Mouse (Mus musculus): ENCODE results near the gene Xrn2. TPM values are rescaled to one million over a fixed set of nuclear protein-coding genes. Genes with fewer than 3 reads are reported as not detected.
A peak's percentile ranks its signal among the peaks of the same experiment; 100 is the strongest.

The Xrn2 gene
- polyA plus RNA-seq, 1 experiment, result 26.5 TPM

DNA sequence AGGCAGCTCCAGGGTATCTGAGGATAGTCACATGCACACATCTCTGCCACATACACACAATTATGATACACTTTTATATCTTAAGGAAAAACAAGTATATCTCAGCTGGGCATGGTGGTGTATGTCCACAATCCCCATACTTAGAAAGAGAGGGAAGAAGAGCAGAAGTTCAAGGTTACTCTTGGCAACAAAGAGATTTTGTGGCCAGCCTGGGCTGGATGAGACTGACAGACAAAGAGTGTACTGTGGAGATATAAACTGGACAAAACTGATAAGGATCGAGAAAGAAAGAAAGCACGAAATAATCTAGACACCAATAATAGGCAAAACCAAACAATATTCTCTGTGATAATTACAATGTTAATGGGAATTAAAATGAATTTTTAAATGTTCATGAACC lies 5.5 kb upstream of the Xrn2 start:
- 83% methylated on average over 2 of the region's 2 CpGs for WGBS
- H3K27me3 ChIP-seq (ENCODE audit: control insufficient read depth, insufficient read depth, low read length), result no peaks in the 10 kb centered on the region
- H3K36me3 ChIP-seq (ENCODE audit: control insufficient read depth, insufficient read depth, low read length), result no peaks in the 10 kb centered on the region
- H3K4me1 ChIP-seq (ENCODE audit: control insufficient read depth, insufficient read depth, insufficient read length), result peaks cover 12% of the 10 kb centered on the region
- H3K4me3 ChIP-seq (ENCODE audit: extremely low read depth, insufficient read depth, insufficient read length), result no peak overlapping the region
- no peak for DNase-seq (ENCODE audit: low read depth in 1 of 2, low spot score in 2 of 2)
- TF ChIP-seq CTCF (IDR thresholded peaks at IDR 0.05; ENCODE audit: extremely low read depth, insufficient read depth, insufficient read length, insufficient replicate concordance) (no peak), POLR2A (IDR thresholded peaks at IDR 0.05; ENCODE audit: low read depth, low read length) (no peak)
- H3K27ac ChIP-seq (ENCODE audit: insufficient read depth, low read length), result no peak overlapping the region

DNA sequence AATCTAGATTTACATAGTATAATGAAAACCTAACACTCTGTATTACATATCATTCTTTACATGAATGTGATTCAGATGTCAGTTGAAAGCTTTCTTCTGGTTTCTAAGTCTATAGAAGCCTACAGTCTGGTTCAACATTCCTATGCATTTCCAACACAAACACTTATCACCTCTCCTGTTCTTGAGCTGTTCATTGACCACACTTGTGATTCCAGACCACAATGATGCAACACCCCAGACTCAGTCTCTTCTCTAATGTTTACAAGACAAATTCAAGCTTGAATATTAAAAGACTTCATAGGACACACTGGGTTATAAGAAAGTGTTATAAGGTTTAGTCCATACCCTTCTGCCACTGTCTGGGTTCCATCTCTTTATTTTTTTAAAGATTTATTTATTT lies 3.7 kb upstream of the Xrn2 start:
- no peak for DNase-seq (ENCODE audit: low read depth in 1 of 2, low spot score in 2 of 2)
- H3K27me3 ChIP-seq (ENCODE audit: control insufficient read depth, insufficient read depth, low read length), result no peaks in the 10 kb centered on the region
- peaks cover 12% of the 10 kb centered on the region for H3K4me1 ChIP-seq (ENCODE audit: control insufficient read depth, insufficient read depth, insufficient read length)
- no peak overlapping the region for H3K27ac ChIP-seq (ENCODE audit: insufficient read depth, low read length)
- TF ChIP-seq CTCF (IDR thresholded peaks at IDR 0.05; ENCODE audit: extremely low read depth, insufficient read depth, insufficient read length, insufficient replicate concordance), result no peak
- TF ChIP-seq POLR2A (IDR thresholded peaks at IDR 0.05; ENCODE audit: low read depth, low read length), result no peak
- H3K36me3 ChIP-seq (ENCODE audit: control insufficient read depth, insufficient read depth, low read length), result no peaks in the 10 kb centered on the region
- no peak overlapping the region for H3K4me3 ChIP-seq (ENCODE audit: extremely low read depth, insufficient read depth, insufficient read length)

DNA sequence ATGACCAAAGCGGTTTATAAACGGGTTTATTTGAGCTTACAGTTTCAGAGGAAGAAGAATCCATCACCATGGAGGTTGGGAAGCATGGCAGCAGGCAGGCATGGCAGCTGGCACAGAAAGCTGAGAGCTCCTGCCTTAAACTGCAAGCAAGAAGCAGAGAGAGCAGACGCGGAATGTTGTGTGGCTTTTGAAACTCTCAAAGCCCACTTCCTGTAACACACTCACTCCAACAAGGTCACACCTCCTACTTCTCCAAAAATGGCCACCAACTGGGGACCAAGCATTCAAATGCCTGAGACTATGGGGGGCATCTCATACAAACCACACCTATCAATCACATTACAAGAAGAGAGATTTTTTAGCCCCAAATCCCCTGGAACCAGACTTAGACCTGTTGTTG lies 2.7 kb upstream of the Xrn2 start:
- 49% methylated on average over 4 of the region's 4 CpGs for WGBS
- DNase-seq (ENCODE audit: low read depth in 1 of 2, low spot score in 2 of 2), result peak in 1 of 2 experiments; percentile 36
- Histone ChIP-seq H3K27ac (ENCODE audit: insufficient read depth, low read length) (peak overlapping the region; percentile 82), H3K36me3 (ENCODE audit: control insufficient read depth, insufficient read depth, low read length) (no peaks in the 10 kb centered on the region), H3K27me3 (ENCODE audit: control insufficient read depth, insufficient read depth, low read length) (no peaks in the 10 kb centered on the region), H3K4me3 (ENCODE audit: extremely low read depth, insufficient read depth, insufficient read length) (no peak overlapping the region), H3K4me1 (ENCODE audit: control insufficient read depth, insufficient read depth, insufficient read length) (peaks cover 12% of the 10 kb centered on the region)
- TF ChIP-seq CTCF (IDR thresholded peaks at IDR 0.05; ENCODE audit: extremely low read depth, insufficient read depth, insufficient read length, insufficient replicate concordance) (no peak), POLR2A (IDR thresholded peaks at IDR 0.05; ENCODE audit: low read depth, low read length) (no peak)

DNA sequence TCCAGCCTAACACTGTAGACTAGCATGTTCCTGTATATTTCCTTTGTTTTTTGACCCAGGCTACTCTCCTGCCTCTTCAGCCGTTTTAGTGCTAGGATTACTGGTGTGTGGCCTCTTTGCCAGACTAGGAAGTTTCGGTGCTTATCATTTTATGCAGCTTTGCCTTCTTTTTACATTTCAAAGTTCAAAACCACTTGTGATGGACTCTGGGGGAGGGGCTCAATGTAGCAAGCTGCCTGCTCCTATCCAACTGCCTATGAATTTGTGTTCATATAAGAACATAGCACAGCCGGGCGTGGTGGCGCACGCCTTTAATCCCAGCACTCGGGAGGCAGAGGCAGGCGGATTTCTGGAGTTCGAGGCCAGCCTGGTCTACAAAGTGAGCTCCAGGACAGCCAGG lies 1.8 kb upstream of the Xrn2 start:
- TF ChIP-seq POLR2A (IDR thresholded peaks at IDR 0.05; ENCODE audit: low read depth, low read length), result no peak
- no peak for TF ChIP-seq CTCF (IDR thresholded peaks at IDR 0.05; ENCODE audit: extremely low read depth, insufficient read depth, insufficient read length, insufficient replicate concordance)
- H3K27ac ChIP-seq (ENCODE audit: insufficient read depth, low read length), result peak overlapping the region; percentile 82
- no peaks in the 10 kb centered on the region for H3K36me3 ChIP-seq (ENCODE audit: control insufficient read depth, insufficient read depth, low read length)
- DNase-seq (ENCODE audit: low read depth in 1 of 2, low spot score in 2 of 2), result no peak
- H3K4me3 ChIP-seq (ENCODE audit: extremely low read depth, insufficient read depth, insufficient read length), result no peak overlapping the region
- H3K27me3 ChIP-seq (ENCODE audit: control insufficient read depth, insufficient read depth, low read length), result no peaks in the 10 kb centered on the region
- WGBS, result 79% methylated on average over 9 of the region's 9 CpGs
- peaks cover 15% of the 10 kb centered on the region for H3K4me1 ChIP-seq (ENCODE audit: control insufficient read depth, insufficient read depth, insufficient read length)

DNA sequence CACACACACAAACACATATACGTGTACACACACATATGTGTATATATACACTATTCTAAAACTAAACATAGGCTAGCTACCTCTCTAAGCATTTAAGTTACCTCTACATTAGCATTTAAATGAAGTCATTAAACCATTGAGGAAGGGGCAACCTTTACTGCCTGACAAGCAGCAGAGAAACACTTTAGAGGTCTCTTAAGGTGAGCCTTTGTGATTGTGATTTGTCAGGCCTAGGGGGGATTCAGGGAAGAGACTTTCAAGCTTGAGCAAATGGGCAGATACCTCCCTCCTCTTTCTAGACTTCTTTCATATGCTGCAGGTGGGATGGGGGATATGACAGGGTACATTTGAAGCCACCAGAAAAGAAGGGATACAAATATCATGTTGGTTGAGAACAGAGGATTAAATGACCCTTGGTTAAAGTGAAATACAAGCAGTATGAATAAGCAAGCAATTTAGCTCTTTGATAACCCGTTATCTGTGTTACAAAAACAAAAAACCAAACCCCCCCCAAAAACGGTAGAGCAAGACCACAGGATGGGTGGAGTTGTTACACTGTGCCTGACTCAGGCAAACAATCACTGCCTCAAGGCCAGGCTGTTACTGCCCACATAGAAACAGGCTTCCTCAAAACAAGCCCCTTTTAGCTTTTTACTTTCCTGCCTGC lies 1.2 kb upstream of the Xrn2 start:
- DNase-seq (ENCODE audit: low read depth in 1 of 2, low spot score in 2 of 2), result peak; percentile 36 to 49
- H3K36me3 ChIP-seq (ENCODE audit: control insufficient read depth, insufficient read depth, low read length), result no peaks in the 10 kb centered on the region
- H3K4me3 ChIP-seq (ENCODE audit: extremely low read depth, insufficient read depth, insufficient read length), result peak overlapping the region; percentile 54
- TF ChIP-seq POLR2A (IDR thresholded peaks at IDR 0.05; ENCODE audit: low read depth, low read length) (peak; percentile 14; the same call in 1 of the 2 replicates), CTCF (IDR thresholded peaks at IDR 0.05; ENCODE audit: extremely low read depth, insufficient read depth, insufficient read length, insufficient replicate concordance) (no peak)
- peaks cover 15% of the 10 kb centered on the region for H3K4me1 ChIP-seq (ENCODE audit: control insufficient read depth, insufficient read depth, insufficient read length)
- H3K27me3 ChIP-seq (ENCODE audit: control insufficient read depth, insufficient read depth, low read length), result no peaks in the 10 kb centered on the region
- peak overlapping the region; percentile 100 for H3K27ac ChIP-seq (ENCODE audit: insufficient read depth, low read length)
- 31% methylated on average over 3 of the region's 3 CpGs for WGBS

DNA sequence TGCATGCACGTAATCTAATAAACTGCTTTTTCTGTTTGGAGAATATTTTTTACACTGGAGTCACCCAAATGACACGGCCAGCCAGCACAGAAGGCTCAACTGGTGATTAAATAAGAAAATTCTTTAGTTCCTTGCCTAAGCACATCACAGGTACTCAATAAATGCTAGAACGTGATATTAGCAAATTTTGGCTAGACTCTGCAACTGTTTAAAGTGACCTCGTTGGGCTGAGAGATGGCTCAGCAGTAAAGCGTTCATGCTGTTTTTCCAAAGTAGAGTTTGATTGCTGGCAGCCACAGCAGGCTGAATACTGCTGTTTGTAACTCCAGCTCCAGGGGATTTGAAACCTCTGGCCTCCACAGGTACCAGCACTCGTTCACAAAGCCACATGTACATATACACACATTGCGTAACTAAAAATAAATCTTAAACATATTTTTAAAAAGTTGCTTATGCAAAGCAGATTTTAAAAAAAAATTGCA lies 614 bp upstream of the Xrn2 start:
- WGBS, result 3% methylated on average over 7 of the region's 7 CpGs
- DNase-seq (ENCODE audit: low read depth in 1 of 2, low spot score in 2 of 2), result no peak
- H3K4me1 ChIP-seq (ENCODE audit: control insufficient read depth, insufficient read depth, insufficient read length), result peaks cover 15% of the 10 kb centered on the region
- H3K36me3 ChIP-seq (ENCODE audit: control insufficient read depth, insufficient read depth, low read length), result no peaks in the 10 kb centered on the region
- peak overlapping the region; percentile 100 for H3K27ac ChIP-seq (ENCODE audit: insufficient read depth, low read length)
- TF ChIP-seq CTCF (IDR thresholded peaks at IDR 0.05; ENCODE audit: extremely low read depth, insufficient read depth, insufficient read length, insufficient replicate concordance) (no peak), POLR2A (IDR thresholded peaks at IDR 0.05; ENCODE audit: low read depth, low read length) (no peak)
- H3K27me3 ChIP-seq (ENCODE audit: control insufficient read depth, insufficient read depth, low read length), result no peaks in the 10 kb centered on the region
- peak overlapping the region; percentile 54 for H3K4me3 ChIP-seq (ENCODE audit: extremely low read depth, insufficient read depth, insufficient read length)
